Mouse (Mus musculus) liver, embryonic 13.5 days (tissue): ENCODE data around the gene Cdc42bpg. TPM values are rescaled to one million over a fixed set of nuclear protein-coding genes. Genes with fewer than 3 reads are reported as not detected.

Source experiments
- ATAC-seq: fragments of 200-750 bp; cut with Nextera tagmentation; 2 replicates; pipeline ENCODE4 v1.8.0; 2017; ENCODE audit warnings: low read depth, mild to moderate bottlenecking, moderate number of reproducible peaks, moderate library complexity
- DNase-seq: peaks from one replicate; pipeline ENCODE4 v3.0.0; 2022
- H3K27ac ChIP-seq: fragments of 300-500 bp; sonication (generic); 2 replicates; pipeline ENCODE4 v1.5.1; 2015; ENCODE audit warnings: moderate library complexity, mild to moderate bottlenecking, inconsistent platforms
- H3K27me3 ChIP-seq: fragments of 300-500 bp; sonication (generic); 2 replicates; pipeline ENCODE4 v1.6.1; 2015; ENCODE audit warnings: mild to moderate bottlenecking, inconsistent platforms
- H3K36me3 ChIP-seq: fragments of 300-500 bp; sonication (generic); 2 replicates; pipeline ENCODE4 v1.6.1; 2015; ENCODE audit warnings: mild to moderate bottlenecking, inconsistent platforms
- H3K4me1 ChIP-seq: fragments of 300-500 bp; sonication (generic); replicated peaks from 2 replicates; pipeline ENCODE4 v1.6.1; 2015; ENCODE audit warnings: inconsistent platforms
- H3K4me2 ChIP-seq: fragments of 300-500 bp; sonication (generic); 2 replicates; pipeline ENCODE4 v1.6.1; 2015; ENCODE audit warnings: inconsistent platforms, mild to moderate bottlenecking, moderate library complexity
- H3K4me3 ChIP-seq: fragments of 300-500 bp; sonication (generic); replicated peaks from 2 replicates; pipeline ENCODE4 v1.5.1; 2015; ENCODE audit warnings: mild to moderate bottlenecking, inconsistent platforms
- H3K9ac ChIP-seq: fragments of 300-500 bp; sonication (generic); 2 replicates; pipeline ENCODE4 v1.6.1; 2015; ENCODE audit warnings: mild to moderate bottlenecking, inconsistent platforms
- H3K9me3 ChIP-seq: fragments of 300-500 bp; sonication (generic); replicated peaks from 2 replicates; pipeline ENCODE4 v1.6.1; 2016; ENCODE audit warnings: inconsistent platforms
- WGBS: fragments of 180-500 bp; shearing (Covaris S2); methylation state at CpG from one replicate; pipeline ENCODE4 v1.1.7; 2015; ENCODE audit not compliant: insufficient replicate concordance; 5-methylcytosine and 5-hydroxymethylcytosine counted together
- polyA plus RNA-seq: library from polyadenylated mRNA; unstranded; fragments of >200 nt; fragmentation: Nextera tagmentation; extraction: Ambion mirVana; gene quantifications from 2 replicates; pipeline ENCODE4 v1.2.1, GENCODE M21; 2015

Gene Cdc42bpg
- polyA plus RNA-seq, 1 experiment from 2014 or later, result 0.16 TPM

GRCm38 (mm10) chr19:6277661-6278438, 28.4 kb upstream of the Cdc42bpg start:
- Histone ChIP-seq H3K4me2 (peak overlapping the region; percentile 98), H3K36me3 (peaks cover 42% of the 10 kb centered on the region), H3K27me3 (no peaks in the 10 kb centered on the region), H3K4me1 (peaks cover 81% of the 10 kb centered on the region), H3K9ac (peak overlapping the region; percentile 95), H3K4me3 (peak overlapping the region; percentile 90), H3K27ac (peak overlapping the region; percentile 98), H3K9me3 (no peaks in the 10 kb centered on the region)
- 13% methylated on average over 10 of the region's 10 CpGs for WGBS
- DNase-seq (peak; percentile 68), ATAC-seq (peak; percentile 41)

- Histone ChIP-seq H3K4me3 (peak overlapping the region; percentile 90), H3K27me3 (no peaks in the 10 kb centered on the region), H3K4me1 (peaks cover 86% of the 10 kb centered on the region), H3K36me3 (peaks cover 49% of the 10 kb centered on the region), H3K27ac (peak overlapping the region; percentile 98), H3K4me2 (peak overlapping the region; percentile 98), H3K9me3 (no peaks in the 10 kb centered on the region), H3K9ac (peak overlapping the region; percentile 95)
- DNase-seq (no peak), ATAC-seq (no peak)
- 35% methylated on average over 6 of the region's 6 CpGs for WGBS
These were observed 27.7 kb upstream of the Cdc42bpg start for GRCm38 (mm10) chr19:6278439-6279073.

GRCm38 (mm10) chr19:6279481-6280144, 26.6 kb upstream of the Cdc42bpg start:
- peaks cover 86% of the 10 kb centered on the region for H3K4me1 ChIP-seq
- no peaks in the 10 kb centered on the region for H3K9me3 ChIP-seq
- H3K4me2 ChIP-seq, result peak overlapping the region; percentile 98
- no peaks in the 10 kb centered on the region for H3K27me3 ChIP-seq
- peak overlapping the region; percentile 95 for H3K9ac ChIP-seq
- peak overlapping the region; percentile 98 for H3K27ac ChIP-seq
- 78% methylated on average over 6 of the region's 6 CpGs for WGBS
- H3K36me3 ChIP-seq, result peaks cover 53% of the 10 kb centered on the region
- peak overlapping the region; percentile 90 for H3K4me3 ChIP-seq
- DNase-seq (no peak), ATAC-seq (no peak)

GRCm38 (mm10) chr19:6280554-6280953, 25.7 kb upstream of the Cdc42bpg start:
- 84% methylated on average over 7 of the region's 7 CpGs for WGBS
- no peaks in the 10 kb centered on the region for H3K27me3 ChIP-seq
- peak overlapping the region; percentile 95 for H3K9ac ChIP-seq
- DNase-seq, result no peak
- H3K9me3 ChIP-seq, result no peaks in the 10 kb centered on the region
- peak overlapping the region; percentile 98 for H3K4me2 ChIP-seq
- no peak for ATAC-seq
- H3K27ac ChIP-seq, result peak overlapping the region; percentile 98
- peaks cover 90% of the 10 kb centered on the region for H3K4me1 ChIP-seq
- peaks cover 60% of the 10 kb centered on the region for H3K36me3 ChIP-seq
- peak overlapping the region; percentile 90; the same call in 1 of the 2 replicates for H3K4me3 ChIP-seq

GRCm38 (mm10) chr19:6281122-6282020, 24.9 kb upstream of the Cdc42bpg start:
- Histone ChIP-seq H3K4me2 (peak overlapping the region; percentile 98), H3K36me3 (peaks cover 66% of the 10 kb centered on the region), H3K27me3 (no peaks in the 10 kb centered on the region), H3K9ac (peak overlapping the region; percentile 95), H3K9me3 (no peaks in the 10 kb centered on the region), H3K27ac (peak overlapping the region; percentile 98), H3K4me3 (no peak overlapping the region), H3K4me1 (peaks cover 91% of the 10 kb centered on the region)
- WGBS, result 69% methylated on average over 14 of the region's 14 CpGs
- ATAC-seq, result no peak
- DNase-seq, result no peak

GRCm38 (mm10) chr19:6283001-6283400, 23.3 kb upstream of the Cdc42bpg start:
- H3K27ac ChIP-seq, result peak overlapping the region; percentile 98
- H3K4me1 ChIP-seq, result peaks cover 100% of the 10 kb centered on the region
- no peak overlapping the region for H3K4me3 ChIP-seq
- H3K27me3 ChIP-seq, result no peaks in the 10 kb centered on the region
- peaks cover 82% of the 10 kb centered on the region for H3K36me3 ChIP-seq
- H3K4me2 ChIP-seq, result peak overlapping the region; percentile 66
- 11% methylated on average over 5 of the region's 5 CpGs for WGBS
- ATAC-seq (peak; percentile 21; the same call in 1 of the 2 replicates), DNase-seq (no peak)
- H3K9me3 ChIP-seq, result no peaks in the 10 kb centered on the region
- peak overlapping the region; percentile 95 for H3K9ac ChIP-seq

GRCm38 (mm10) chr19:6284502-6284901, 21.8 kb upstream of the Cdc42bpg start:
- H3K9ac ChIP-seq, result peak overlapping the region; percentile 95
- H3K36me3 ChIP-seq, result peaks cover 84% of the 10 kb centered on the region
- ATAC-seq (peak; percentile 78), DNase-seq (peak; percentile 76)
- peaks cover 100% of the 10 kb centered on the region for H3K4me1 ChIP-seq
- peak overlapping the region; percentile 66 for H3K4me2 ChIP-seq
- H3K27me3 ChIP-seq, result no peaks in the 10 kb centered on the region
- peak overlapping the region; percentile 98 for H3K27ac ChIP-seq
- no peaks in the 10 kb centered on the region for H3K9me3 ChIP-seq
- H3K4me3 ChIP-seq, result peak overlapping the region; percentile 35
- 8% methylated on average over 12 of the region's 12 CpGs for WGBS

GRCm38 (mm10) chr19:6285226-6285625, 21.0 kb upstream of the Cdc42bpg start:
- no peaks in the 10 kb centered on the region for H3K27me3 ChIP-seq
- peak overlapping the region; percentile 98 for H3K27ac ChIP-seq
- H3K4me1 ChIP-seq, result peaks cover 100% of the 10 kb centered on the region
- WGBS, result 15% methylated on average over 8 of the region's 8 CpGs
- peaks cover 85% of the 10 kb centered on the region for H3K36me3 ChIP-seq
- peak overlapping the region; percentile 95 for H3K9ac ChIP-seq
- H3K4me3 ChIP-seq, result peak overlapping the region; percentile 35
- peak overlapping the region; percentile 66 for H3K4me2 ChIP-seq
- H3K9me3 ChIP-seq, result no peaks in the 10 kb centered on the region
- DNase-seq (peak; percentile 53), ATAC-seq (0 out of 2 replicates have a peak, but pooled peaks have one; percentile 14)

- ATAC-seq (peak; percentile 64), DNase-seq (peak; percentile 63)
- Histone ChIP-seq H3K9ac (peak overlapping the region; percentile 95), H3K4me2 (peak overlapping the region; percentile 66), H3K36me3 (peaks cover 82% of the 10 kb centered on the region), H3K4me3 (peak overlapping the region; percentile 35), H3K27me3 (no peaks in the 10 kb centered on the region), H3K9me3 (no peaks in the 10 kb centered on the region), H3K27ac (peak overlapping the region; percentile 98), H3K4me1 (peaks cover 100% of the 10 kb centered on the region)
- 22% methylated on average over 7 of the region's 7 CpGs for WGBS
These were observed 20.4 kb upstream of the Cdc42bpg start for GRCm38 (mm10) chr19:6285632-6286433.
